20 mouse cellular contexts compared by ENCODE assay signal in the genomic region with DNA sequence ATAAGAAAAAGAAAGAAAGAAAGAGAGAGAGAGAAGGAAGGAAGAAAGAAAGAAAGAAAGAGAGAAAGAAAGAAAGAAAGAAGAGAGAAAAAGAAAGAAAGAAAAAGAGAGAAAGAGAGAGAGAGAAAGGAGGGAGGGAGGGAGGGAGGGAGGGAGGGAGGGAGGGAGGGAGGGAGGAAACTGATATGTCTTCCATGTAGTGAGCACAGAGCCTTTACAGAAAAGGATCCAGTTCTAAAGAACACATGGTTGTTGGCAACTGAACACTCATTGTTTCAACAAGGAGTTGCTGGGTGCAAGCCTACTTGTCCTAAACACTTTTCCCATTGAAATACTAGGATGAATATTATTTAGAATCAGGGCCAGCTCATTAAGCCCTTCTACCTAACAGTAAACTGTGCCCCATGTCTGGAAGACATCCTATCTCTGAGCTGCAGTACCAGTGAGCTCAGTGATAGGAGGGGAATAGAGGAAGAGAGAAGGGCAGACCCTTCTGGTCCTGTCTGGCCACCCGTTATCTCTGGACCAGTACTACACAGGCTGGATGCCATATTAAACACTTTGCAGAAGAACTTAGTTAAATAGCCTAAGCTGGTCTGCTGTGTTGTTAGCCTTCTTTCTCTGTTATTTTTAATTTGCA. TPM values are rescaled to one million over a fixed set of nuclear protein-coding genes. Genes with fewer than 3 reads are reported as not detected.
A peak's percentile ranks its signal among the peaks of the same experiment; 100 is the strongest.
DNase-seq lines count a peak whose midpoint lies in the region; ATAC-seq lines count a peak whose summit lies in the region.
"Had no signal": no experiment of that assay in that cellular context is flagged by ENCODE, and none has a peak within 500 bp of the region (broad histone marks: within the 10 kb centered on the region; RNA-seq: fewer than 3 reads in every experiment).

No protein-coding gene starts in this region.

- no peak overlapping the region for H3K4me3 ChIP-seq in midbrain, embryonic 11.5 days (ENCODE audit: low read depth, low read length)
- H3K4me3 ChIP-seq in midbrain, embryonic 15.5 days: no peak overlapping the region
- no peak overlapping the region for H3K4me3 ChIP-seq in liver, embryonic 11.5 days (ENCODE audit: low read depth, low read length)
- H3K4me3 ChIP-seq in liver, embryonic 15.5 days (replicated peaks): no peak overlapping the region
- H3K4me3 ChIP-seq: embryonic facial prominence, embryonic 15.5 days; erythroblast, embryonic 14.5 days; forebrain, embryonic 10.5 days; hindbrain, embryonic 13.5 days had no signal

- no peak overlapping the region for H3K27ac ChIP-seq in midbrain, embryonic 11.5 days (ENCODE audit: low read depth, low read length)
- no peak overlapping the region for H3K27ac ChIP-seq in midbrain, embryonic 15.5 days
- H3K27ac ChIP-seq in liver, embryonic 11.5 days (ENCODE audit: low read depth, low read length): no peak overlapping the region
- H3K27ac ChIP-seq in liver, embryonic 15.5 days (replicated peaks): no peak overlapping the region
- H3K27ac ChIP-seq: embryonic facial prominence, embryonic 15.5 days; forebrain, embryonic 10.5 days; hindbrain, embryonic 13.5 days; hindbrain, postnatal 0 days had no signal

- no peak overlapping the region for H3K9ac ChIP-seq in midbrain, embryonic 11.5 days (ENCODE audit: low read length)
- no peak overlapping the region for H3K9ac ChIP-seq in midbrain, embryonic 15.5 days
- H3K9ac ChIP-seq in liver, embryonic 11.5 days (ENCODE audit: low read depth, low read length): no peak overlapping the region
- no peak overlapping the region for H3K9ac ChIP-seq in liver, embryonic 15.5 days
- H3K9ac ChIP-seq: embryonic facial prominence, embryonic 15.5 days; hindbrain, embryonic 13.5 days had no signal

- H3K27me3 ChIP-seq in midbrain, embryonic 11.5 days (ENCODE audit: control insufficient read depth, insufficient read depth, low read length): no peaks in the 10 kb centered on the region
- no peaks in the 10 kb centered on the region for H3K27me3 ChIP-seq in midbrain, embryonic 15.5 days (replicated peaks)
- H3K27me3 ChIP-seq in liver, embryonic 11.5 days (replicated peaks; ENCODE audit: control insufficient read depth, insufficient read depth, low read length): no peaks in the 10 kb centered on the region
- H3K27me3 ChIP-seq in liver, embryonic 15.5 days: no peaks in the 10 kb centered on the region
- H3K27me3 ChIP-seq: embryonic facial prominence, embryonic 15.5 days; hindbrain, embryonic 13.5 days had no signal

- no peaks in the 10 kb centered on the region for H3K4me1 ChIP-seq in midbrain, embryonic 11.5 days (ENCODE audit: control insufficient read depth, insufficient read depth, low read length)
- H3K4me1 ChIP-seq in midbrain, embryonic 15.5 days: no peaks in the 10 kb centered on the region
- H3K4me1 ChIP-seq in liver, embryonic 11.5 days (replicated peaks; ENCODE audit: control insufficient read depth, insufficient read depth, low read length): peaks cover 8% of the 10 kb centered on the region
- H3K4me1 ChIP-seq in liver, embryonic 15.5 days (replicated peaks): peaks cover 6% of the 10 kb centered on the region; the same call in 1 of the 2 replicates
- H3K4me1 ChIP-seq: embryonic facial prominence, embryonic 15.5 days; forebrain, embryonic 10.5 days; hindbrain, embryonic 13.5 days had no signal

- intact Hi-C loops in gastrocnemius, postnatal 14 days (cut with DNase I; ENCODE audit: low total_unique reads): no loop called here

- DNase-seq in midbrain, embryonic 11.5 days (ENCODE audit: low spot score, missing footprints): peak; percentile 49
- no peak for DNase-seq in liver, embryonic 11.5 days (ENCODE audit: low spot score)
- DNase-seq in frontal cortex, postnatal 25 days (ENCODE audit: low spot score in 2 of 2): no peak
- no peak for DNase-seq in gastrocnemius, postnatal 14 days
- DNase-seq: adrenal gland, postnatal 25 days; cerebellum, adult 18-20 months; cerebellum, adult 9-11 months; cerebellum, postnatal 36 days; embryo, embryonic 11 days; heart, postnatal 10 days had no signal

- no peaks in the 10 kb centered on the region; the same call in 1 of the 2 replicates for H3K9me3 ChIP-seq in midbrain, embryonic 11.5 days (ENCODE audit: control insufficient read depth, low read length)
- no peaks in the 10 kb centered on the region for H3K9me3 ChIP-seq in midbrain, embryonic 15.5 days
- no peaks in the 10 kb centered on the region for H3K9me3 ChIP-seq in liver, embryonic 11.5 days (ENCODE audit: control insufficient read depth, low read length)
- no peaks in the 10 kb centered on the region for H3K9me3 ChIP-seq in liver, embryonic 15.5 days (replicated peaks)
- H3K9me3 ChIP-seq: embryonic facial prominence, embryonic 15.5 days; forebrain, embryonic 10.5 days had no signal

- ATAC-seq in midbrain, embryonic 11.5 days (ENCODE audit: low FRiP score): no peak
- ATAC-seq in midbrain, embryonic 15.5 days (replicated peaks): no peak
- ATAC-seq in liver, embryonic 11.5 days (replicated peaks; ENCODE audit: low FRiP score): peak; percentile 97
- ATAC-seq in liver, embryonic 15.5 days (ENCODE audit: insufficient read depth): peak; percentile 74
- peak; percentile 99 for ATAC-seq in megakaryocyte-erythroid progenitor cell, adult 5-6 weeks (replicated peaks; ENCODE audit: low FRiP score, low TSS enrichment, poor library complexity, severe bottlenecking)
- no peak for ATAC-seq in activated CD4-positive, CD25-positive, alpha-beta regulatory T cell, adult 4 months
- ATAC-seq: forebrain, embryonic 14.5 days; hindbrain, postnatal 0 days had no signal

- H3K4me2 ChIP-seq in midbrain, embryonic 11.5 days: no peak overlapping the region
- H3K4me2 ChIP-seq in midbrain, embryonic 15.5 days: no peak overlapping the region
- H3K4me2 ChIP-seq in liver, embryonic 11.5 days: no peak overlapping the region
- H3K4me2 ChIP-seq in liver, embryonic 15.5 days: no peak overlapping the region
- H3K4me2 ChIP-seq: embryonic facial prominence, embryonic 15.5 days; hindbrain, embryonic 13.5 days had no signal

- no peaks in the 10 kb centered on the region for H3K36me3 ChIP-seq in midbrain, embryonic 11.5 days (ENCODE audit: control insufficient read depth, insufficient read depth, low read length)
- no peaks in the 10 kb centered on the region for H3K36me3 ChIP-seq in midbrain, embryonic 15.5 days (replicated peaks)
- H3K36me3 ChIP-seq in liver, embryonic 11.5 days (ENCODE audit: control insufficient read depth, insufficient read depth, low read length): no peaks in the 10 kb centered on the region
- no peaks in the 10 kb centered on the region for H3K36me3 ChIP-seq in liver, embryonic 15.5 days (replicated peaks)
- H3K36me3 ChIP-seq: embryonic facial prominence, embryonic 15.5 days; forebrain, embryonic 10.5 days; hindbrain, embryonic 13.5 days had no signal

- 96% methylated on average over 1 of the region's 1 CpGs for WGBS in midbrain, embryonic 11.5 days
- 86% methylated on average over 1 of the region's 1 CpGs for WGBS in midbrain, embryonic 15.5 days
- 30% methylated on average over 1 of the region's 1 CpGs for WGBS in liver, embryonic 11.5 days
- 19% methylated on average over 1 of the region's 1 CpGs for WGBS in liver, embryonic 15.5 days (ENCODE audit: insufficient replicate concordance)

RNA-seq across cellular contexts. Expression of gene Nap1l1, which starts 21.2 kb away (rescaled TPM):
- 447 and 449 TPM in 2 replicates for polyA plus RNA-seq in midbrain, embryonic 11.5 days (2014; fragmentation: Nextera tagmentation; extraction: Ambion mirVana)
- 164 and 167 TPM in 2 replicates for polyA plus RNA-seq in midbrain, embryonic 15.5 days (2015; fragmentation: Nextera tagmentation; extraction: Ambion mirVana)
- polyA plus RNA-seq in liver, embryonic 11.5 days (2014; fragmentation: Nextera tagmentation; extraction: Ambion mirVana): 313 and 324 TPM in 2 replicates
- polyA plus RNA-seq in liver, embryonic 15.5 days (2015; fragmentation: Nextera tagmentation; extraction: Ambion mirVana): 69.6 and 83.5 TPM in 2 replicates
- 549 and 560 TPM in 2 replicates for total RNA-seq in megakaryocyte-erythroid progenitor cell, adult 5-6 weeks (2014; fragmentation: Nextera tagmentation)
- total RNA-seq in megakaryocyte-erythroid progenitor cell, adult 5-6 weeks (2017): 733 and 821 TPM in 2 replicates
- polyA plus RNA-seq in activated CD4-positive, CD25-positive, alpha-beta regulatory T cell, adult 4 months (2017; shearing (Covaris generic)): 100 to 1,000 TPM; 155 to 159 TPM
- total RNA-seq in gastrocnemius, postnatal 14 days (2021): 10 to 100 TPM; 43.8 to 49.0 TPM

RNA-seq across cellular contexts. Expression of gene Phlda1, which starts 54.3 kb away (rescaled TPM):
- 13.0 and 13.1 TPM in 2 replicates for polyA plus RNA-seq in midbrain, embryonic 11.5 days (2014; fragmentation: Nextera tagmentation; extraction: Ambion mirVana)
- 35.3 and 35.8 TPM in 2 replicates for polyA plus RNA-seq in midbrain, embryonic 15.5 days (2015; fragmentation: Nextera tagmentation; extraction: Ambion mirVana)
- 15.8 and 16.1 TPM in 2 replicates for polyA plus RNA-seq in liver, embryonic 11.5 days (2014; fragmentation: Nextera tagmentation; extraction: Ambion mirVana)
- polyA plus RNA-seq in liver, embryonic 15.5 days (2015; fragmentation: Nextera tagmentation; extraction: Ambion mirVana): 4.2 and 4.8 TPM in 2 replicates
- 0.31 TPM in 1 of 2 replicates, not detected in the other for total RNA-seq in megakaryocyte-erythroid progenitor cell, adult 5-6 weeks (2014; fragmentation: Nextera tagmentation)
- 1.5 and 5.7 TPM in 2 replicates for total RNA-seq in megakaryocyte-erythroid progenitor cell, adult 5-6 weeks (2017)
- polyA plus RNA-seq in activated CD4-positive, CD25-positive, alpha-beta regulatory T cell, adult 4 months (2017; shearing (Covaris generic)): 1 to 10 TPM; 4.9 to 5.6 TPM
- 1 to 10 TPM; 6.2 to 6.4 TPM for total RNA-seq in gastrocnemius, postnatal 14 days (2021)

Comparison
In these comparisons a context has a peak if more than half of its experiments do, and no peak if none do; other contexts are left out.
1. ATAC-seq: peak in liver, embryonic 11.5 days (single experiment), liver, embryonic 15.5 days (single experiment) and megakaryocyte-erythroid progenitor cell, adult 5-6 weeks (single experiment); none in midbrain, embryonic 11.5 days (single experiment), midbrain, embryonic 15.5 days (single experiment) and activated CD4-positive, CD25-positive, alpha-beta regulatory T cell, adult 4 months (single experiment).